Mouse (Mus musculus) heart, embryonic 10.5 days (tissue): ENCODE measurements around the gene Asb6. TPM values are rescaled to one million over a fixed set of nuclear protein-coding genes. Genes with fewer than 3 reads are reported as not detected.

Source experiments
- DNase-seq: peaks from one replicate; pipeline ENCODE4 v3.0.0-alpha.2; 2017; ENCODE audit warnings: low spot score
- H3K27ac ChIP-seq: fragments of 300-500 bp; sonication (generic); 2 replicates; pipeline ENCODE4 v1.5.1; 2016; ENCODE audit warnings: mild to moderate bottlenecking
- H3K27me3 ChIP-seq: fragments of 300-500 bp; sonication (generic); 2 replicates; pipeline ENCODE4 v1.6.1; 2016; ENCODE audit warnings: mild to moderate bottlenecking; ENCODE audit not compliant: poor library complexity, insufficient read depth, severe bottlenecking
- H3K36me3 ChIP-seq: fragments of 300-500 bp; sonication (generic); 2 replicates; pipeline ENCODE4 v1.6.1; 2016; ENCODE audit warnings: mild to moderate bottlenecking, moderate library complexity
- H3K4me1 ChIP-seq: fragments of 300-500 bp; sonication (generic); 2 replicates; pipeline ENCODE4 v1.6.1; 2016; ENCODE audit warnings: mild to moderate bottlenecking
- H3K4me3 ChIP-seq: fragments of 300-500 bp; sonication (generic); 2 replicates; pipeline ENCODE4 v1.5.1; 2016; ENCODE audit warnings: mild to moderate bottlenecking, moderate library complexity
- H3K9me3 ChIP-seq: fragments of 300-500 bp; sonication (generic); 2 replicates; pipeline ENCODE4 v1.6.1; 2016; ENCODE audit warnings: mild to moderate bottlenecking, moderate library complexity
- WGBS: fragments of 180-500 bp; shearing (Covaris S2); methylation state at CpG from one replicate; pipeline ENCODE4 v1.1.7; 2016; 5-methylcytosine and 5-hydroxymethylcytosine counted together
- polyA plus RNA-seq: library from polyadenylated mRNA; unstranded; fragments of >200 nt; fragmentation: Nextera tagmentation; extraction: Ambion mirVana; gene quantifications from 2 replicates; pipeline ENCODE4 v1.2.1, GENCODE M21; 2016

The Asb6 gene
- polyA plus RNA-seq, 1 experiment from 2014 or later, result 40.1 TPM

- Histone ChIP-seq H3K36me3 (peaks cover 11% of the 10 kb centered on the region; the same call in 1 of the 2 replicates), H3K27ac (peak overlapping the region; percentile 69), H3K9me3 (no peaks in the 10 kb centered on the region), H3K4me3 (no peak overlapping the region), H3K27me3 (no peaks in the 10 kb centered on the region), H3K4me1 (peaks cover 81% of the 10 kb centered on the region)
- no peak for DNase-seq
- WGBS, result 33% methylated on average over 20 of the region's 20 CpGs
Observed at GRCm38 (mm10) chr2:30852771-30853313, 22.7 kb upstream of the Asb6 start.

GRCm38 (mm10) chr2:30850581-30850980 lies 20.4 kb upstream of the Asb6 start:
- no peaks in the 10 kb centered on the region for H3K27me3 ChIP-seq
- H3K36me3 ChIP-seq, result peaks cover 11% of the 10 kb centered on the region; the same call in 1 of the 2 replicates
- peaks cover 86% of the 10 kb centered on the region for H3K4me1 ChIP-seq
- no peak for DNase-seq
- H3K9me3 ChIP-seq, result no peaks in the 10 kb centered on the region
- H3K27ac ChIP-seq, result peak overlapping the region; percentile 53
- H3K4me3 ChIP-seq, result no peak overlapping the region
- 26% methylated on average over 6 of the region's 6 CpGs for WGBS

GRCm38 (mm10) chr2:30848184-30848583 lies 18.1 kb upstream of the Asb6 start:
- WGBS, result 68% methylated on average over 8 of the region's 8 CpGs
- 0 out of 2 replicates have a peak, but pooled peaks cover 4% of the 10 kb centered on the region for H3K36me3 ChIP-seq
- no peaks in the 10 kb centered on the region for H3K9me3 ChIP-seq
- H3K4me3 ChIP-seq, result no peak overlapping the region
- H3K27ac ChIP-seq, result peak overlapping the region; percentile 95
- peaks cover 80% of the 10 kb centered on the region for H3K4me1 ChIP-seq
- peaks cover 12% of the 10 kb centered on the region; the same call in 1 of the 2 replicates for H3K27me3 ChIP-seq
- no peak for DNase-seq

GRCm38 (mm10) chr2:30846723-30847122 lies 16.6 kb upstream of the Asb6 start:
- peak; percentile 92 for DNase-seq
- no peaks in the 10 kb centered on the region for H3K9me3 ChIP-seq
- H3K27ac ChIP-seq, result peak overlapping the region; percentile 95
- peaks cover 78% of the 10 kb centered on the region for H3K4me1 ChIP-seq
- H3K36me3 ChIP-seq, result 0 out of 2 replicates have a peak, but pooled peaks cover 4% of the 10 kb centered on the region
- 8% methylated on average over 6 of the region's 6 CpGs for WGBS
- peak overlapping the region; percentile 82 for H3K4me3 ChIP-seq
- peaks cover 12% of the 10 kb centered on the region; the same call in 1 of the 2 replicates for H3K27me3 ChIP-seq

- Histone ChIP-seq H3K27ac (peak overlapping the region; percentile 95), H3K27me3 (peaks cover 12% of the 10 kb centered on the region; the same call in 1 of the 2 replicates), H3K36me3 (0 out of 2 replicates have a peak, but pooled peaks cover 4% of the 10 kb centered on the region), H3K9me3 (no peaks in the 10 kb centered on the region), H3K4me3 (peak overlapping the region; percentile 82), H3K4me1 (peaks cover 73% of the 10 kb centered on the region)
- no peak for DNase-seq
- WGBS, result 38% methylated on average over 8 of the region's 8 CpGs
Observed at GRCm38 (mm10) chr2:30846236-30846635, 16.1 kb upstream of the Asb6 start.

GRCm38 (mm10) chr2:30845152-30846070 lies 15.3 kb upstream of the Asb6 start:
- Histone ChIP-seq H3K36me3 (0 out of 2 replicates have a peak, but pooled peaks cover 4% of the 10 kb centered on the region), H3K27me3 (peaks cover 12% of the 10 kb centered on the region; the same call in 1 of the 2 replicates), H3K27ac (peak overlapping the region; percentile 95), H3K4me1 (peaks cover 65% of the 10 kb centered on the region), H3K9me3 (no peaks in the 10 kb centered on the region), H3K4me3 (peak overlapping the region; percentile 82)
- DNase-seq, result no peak
- WGBS, result 1% methylated on average over 80 of the region's 80 CpGs

- H3K27me3 ChIP-seq, result peaks cover 12% of the 10 kb centered on the region; the same call in 1 of the 2 replicates
- peak; percentile 82 for DNase-seq
- H3K9me3 ChIP-seq, result no peaks in the 10 kb centered on the region
- 14% methylated on average over 10 of the region's 10 CpGs for WGBS
- peak overlapping the region; percentile 40 for H3K4me3 ChIP-seq
- no peaks in the 10 kb centered on the region for H3K36me3 ChIP-seq
- peak overlapping the region; percentile 72 for H3K27ac ChIP-seq
- H3K4me1 ChIP-seq, result peaks cover 50% of the 10 kb centered on the region
Observed at GRCm38 (mm10) chr2:30842615-30843014, 12.5 kb upstream of the Asb6 start.

- Histone ChIP-seq H3K4me1 (peaks cover 48% of the 10 kb centered on the region), H3K27ac (peak overlapping the region; percentile 83), H3K27me3 (no peaks in the 10 kb centered on the region), H3K4me3 (peak overlapping the region; percentile 32; the same call in 1 of the 2 replicates), H3K36me3 (no peaks in the 10 kb centered on the region), H3K9me3 (no peaks in the 10 kb centered on the region)
- no peak for DNase-seq
- WGBS, result 19% methylated on average over 21 of the region's 21 CpGs
Observed at GRCm38 (mm10) chr2:30836238-30836990, 6.3 kb upstream of the Asb6 start.

GRCm38 (mm10) chr2:30834373-30835022 lies 4.4 kb upstream of the Asb6 start, which contains the start of gene Prrx2:
Gene Prrx2 (plus strand): TSS chr2:30834972.
- Histone ChIP-seq H3K4me1 (peaks cover 55% of the 10 kb centered on the region), H3K27ac (peak within 1 kb of the TSS; percentile 83), H3K9me3 (no peaks in the 10 kb centered on the region), H3K36me3 (no peaks in the 10 kb centered on the region), H3K4me3 (no peak within 1 kb of the TSS), H3K27me3 (no peaks in the 10 kb centered on the region)
- WGBS, result 49% methylated on average over 8 of the region's 10 CpGs
- no peak for DNase-seq

GRCm38 (mm10) chr2:30833644-30834043 lies 3.5 kb upstream of the Asb6 start:
- H3K4me3 ChIP-seq, result no peak overlapping the region
- peaks cover 55% of the 10 kb centered on the region for H3K4me1 ChIP-seq
- WGBS, result 35% methylated on average over 5 of the region's 5 CpGs
- no peak for DNase-seq
- H3K27me3 ChIP-seq, result no peaks in the 10 kb centered on the region
- no peaks in the 10 kb centered on the region for H3K9me3 ChIP-seq
- H3K36me3 ChIP-seq, result no peaks in the 10 kb centered on the region
- H3K27ac ChIP-seq, result peak overlapping the region; percentile 83

- H3K4me3 ChIP-seq, result no peak overlapping the region
- no peak for DNase-seq
- H3K27ac ChIP-seq, result 0 out of 2 replicates have a peak overlapping the region, but pooled peaks have one; percentile 30
- H3K4me1 ChIP-seq, result peaks cover 42% of the 10 kb centered on the region
- H3K27me3 ChIP-seq, result no peaks in the 10 kb centered on the region
- WGBS, result 49% methylated on average over 5 of the region's 5 CpGs
- peaks cover 24% of the 10 kb centered on the region for H3K36me3 ChIP-seq
- H3K9me3 ChIP-seq, result no peaks in the 10 kb centered on the region
Observed at GRCm38 (mm10) chr2:30829315-30829714, 818 bp downstream of the Asb6 start.
